Mouse (Mus musculus) bone marrow, adult 2 months (tissue): ENCODE data around the gene Ptgdr2.
A peak's percentile ranks its signal among the peaks of the same experiment; 100 is the strongest.

Experiments used
- CTCF ChIP-seq: fragments of 200-500 bp; IDR thresholded peaks from 2 replicates; pipeline ENCODE4 v1.5.1; 2011; ENCODE audit warnings: low read length, control low read depth; ENCODE audit not compliant: control insufficient read depth, insufficient read depth
- POLR2A ChIP-seq: fragments of 200-500 bp; IDR thresholded peaks from 2 replicates; pipeline ENCODE4 v1.6.1; 2011; ENCODE audit warnings: low read depth, mild to moderate bottlenecking, control low read depth, low read length, borderline replicate concordance; ENCODE audit not compliant: control insufficient read depth

DNA sequence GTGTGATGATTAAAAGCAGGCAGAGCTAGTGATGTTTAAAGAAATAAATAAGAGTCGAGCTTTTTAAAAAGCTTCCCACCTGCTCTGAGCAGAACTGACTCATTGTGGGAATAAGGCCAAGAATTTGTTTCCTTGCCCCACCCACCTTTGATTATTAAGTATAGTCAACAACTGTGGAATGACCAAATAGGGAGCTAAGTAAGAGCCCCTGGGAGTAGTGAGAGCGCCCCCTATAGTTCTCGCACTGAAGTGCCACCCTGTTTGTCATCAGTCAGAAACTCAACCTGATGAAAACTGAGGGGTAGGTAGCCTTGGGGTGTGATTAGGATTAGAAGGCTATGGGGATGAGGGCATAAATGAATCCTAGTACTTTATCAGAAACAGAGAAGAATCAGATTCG lies 39.4 kb downstream of the Ptgdr2 start:
- TF ChIP-seq POLR2A (no peak), CTCF (0 out of 2 replicates have a peak, but pooled peaks have one; percentile 31)
